Mouse (Mus musculus) splenic B cell, adult 2 months (primary cell): Measurements from ENCODE around the gene Tmem37.

Source experiments
- DNase-seq: peaks from one replicate; pipeline ENCODE4 v3.0.0-alpha.2; 2011; ENCODE audit warnings: low read depth, low spot score
- H3K27me3 ChIP-seq: 2 replicates; pipeline ENCODE4 v1.6.1; 2012; ENCODE audit warnings: mild to moderate bottlenecking, low read length, moderate library complexity, mixed read lengths; ENCODE audit not compliant: control insufficient read depth, poor library complexity, insufficient read depth, severe bottlenecking
- H3K36me3 ChIP-seq: 2 replicates; pipeline ENCODE4 v1.6.1; 2012; ENCODE audit warnings: mild to moderate bottlenecking, low read length, moderate library complexity, mixed read lengths; ENCODE audit not compliant: control insufficient read depth, poor library complexity, insufficient read depth, severe bottlenecking

Tmem37 gene

GRCm38 (mm10) chr1:120056236-120056635 is 17.6 kb downstream of the Tmem37 start:
- Histone ChIP-seq H3K27me3 (no peaks in the 10 kb centered on the region), H3K36me3 (no peaks in the 10 kb centered on the region)
- no peak for DNase-seq

DNA sequence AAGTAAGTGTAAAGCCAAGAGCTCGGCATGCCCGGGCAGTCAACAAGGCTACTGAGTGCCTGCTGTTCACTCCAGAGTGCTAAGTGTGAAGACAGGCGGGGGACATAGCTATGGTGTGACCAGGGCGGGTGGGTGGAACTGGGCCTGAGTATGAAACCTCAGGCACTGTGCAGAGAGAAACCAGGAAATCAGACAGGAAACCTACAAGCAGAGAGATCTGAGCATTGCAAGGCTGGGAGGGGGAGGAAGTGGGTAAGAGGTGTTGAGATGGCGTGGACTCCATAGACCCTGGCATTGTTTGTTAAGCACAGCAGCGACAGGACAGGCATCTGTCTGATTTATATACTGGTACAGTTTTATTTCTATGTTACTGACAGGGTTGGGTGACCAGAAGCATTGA is 18.4 kb downstream of the Tmem37 start:
- H3K36me3 ChIP-seq: no peaks in the 10 kb centered on the region
- DNase-seq: peak; percentile 14
- no peaks in the 10 kb centered on the region for H3K27me3 ChIP-seq

- H3K27me3 ChIP-seq: no peaks in the 10 kb centered on the region
- DNase-seq: no peak
- no peaks in the 10 kb centered on the region for H3K36me3 ChIP-seq
These were observed 18.9 kb downstream of the Tmem37 start for GRCm38 (mm10) chr1:120054997-120055396.

- Histone ChIP-seq H3K27me3 (no peaks in the 10 kb centered on the region), H3K36me3 (no peaks in the 10 kb centered on the region)
- no peak for DNase-seq
These were observed 22.8 kb downstream of the Tmem37 start for GRCm38 (mm10) chr1:120051070-120051469.

GRCm38 (mm10) chr1:120047325-120047724 is 26.5 kb downstream of the Tmem37 start:
- DNase-seq: no peak
- Histone ChIP-seq H3K36me3 (no peaks in the 10 kb centered on the region), H3K27me3 (no peaks in the 10 kb centered on the region)

GRCm38 (mm10) chr1:120044584-120044983 is 29.3 kb downstream of the Tmem37 start:
- DNase-seq: no peak
- H3K36me3 ChIP-seq: no peaks in the 10 kb centered on the region
- H3K27me3 ChIP-seq: no peaks in the 10 kb centered on the region

- Histone ChIP-seq H3K27me3 (no peaks in the 10 kb centered on the region), H3K36me3 (no peaks in the 10 kb centered on the region)
- no peak for DNase-seq
These were observed 31.5 kb downstream of the Tmem37 start for GRCm38 (mm10) chr1:120042421-120042820.

GRCm38 (mm10) chr1:120038594-120038993 is 35.3 kb downstream of the Tmem37 start:
- no peak for DNase-seq
- Histone ChIP-seq H3K27me3 (no peaks in the 10 kb centered on the region), H3K36me3 (no peaks in the 10 kb centered on the region)

DNA sequence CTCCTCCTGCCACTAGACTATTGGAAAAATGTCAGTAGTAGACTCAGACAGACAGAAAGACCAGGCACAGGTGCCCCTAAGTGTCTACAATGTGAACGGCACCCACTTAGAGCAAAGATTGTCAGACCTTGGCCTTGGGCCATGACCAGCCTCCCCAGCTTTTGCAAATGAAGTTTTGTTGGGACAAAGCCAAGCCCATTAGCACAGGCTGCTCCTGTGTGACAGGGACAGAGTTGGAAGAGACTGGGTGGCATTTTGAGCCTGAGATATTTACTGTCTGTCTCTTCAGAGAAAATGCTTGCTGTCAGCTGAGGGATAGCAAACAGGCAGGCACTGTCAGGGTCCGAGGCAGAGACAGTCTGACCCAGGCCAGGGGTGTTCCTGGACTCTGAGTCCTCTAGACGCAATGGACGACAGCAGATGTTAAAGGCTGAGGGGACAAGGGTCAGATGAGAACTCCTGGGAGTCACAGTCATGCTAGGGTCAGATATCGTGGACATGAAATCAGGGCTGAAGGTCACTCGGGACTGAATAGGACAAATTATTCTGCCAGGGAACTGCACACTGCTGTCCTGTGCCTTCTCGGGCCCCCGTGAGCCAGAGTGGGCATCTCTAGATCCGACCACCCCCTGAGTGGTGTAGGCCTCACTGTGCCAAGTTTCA is 36.7 kb downstream of the Tmem37 start:
- Histone ChIP-seq H3K36me3 (no peaks in the 10 kb centered on the region), H3K27me3 (no peaks in the 10 kb centered on the region)
- no peak for DNase-seq

DNA sequence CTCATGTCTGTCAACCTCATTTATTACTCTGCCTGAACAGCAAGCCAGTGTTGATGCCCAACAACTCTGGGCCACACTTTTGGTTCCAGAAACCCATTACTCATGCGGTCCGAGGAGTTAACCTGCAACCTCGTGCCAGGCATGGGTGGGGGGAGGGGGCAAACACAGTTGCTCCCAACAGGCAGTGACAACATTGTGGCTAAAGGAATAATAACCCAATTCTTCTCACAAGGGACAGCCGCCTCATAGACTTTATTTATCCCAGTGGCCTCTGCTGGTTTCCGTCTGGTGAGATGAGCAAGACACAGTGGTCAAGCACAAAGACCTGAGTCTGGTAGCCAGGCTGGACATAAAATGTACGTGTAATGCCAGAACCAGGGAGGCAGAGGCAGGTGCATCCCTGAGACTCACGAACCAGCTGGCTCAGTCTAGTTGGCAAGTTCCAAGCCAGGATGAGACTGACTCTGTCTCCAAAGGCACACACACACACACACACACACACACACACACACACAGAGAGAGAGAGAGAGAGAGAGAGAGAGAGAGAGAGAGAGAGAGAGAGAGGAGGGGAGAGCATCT is 38.3 kb downstream of the Tmem37 start:
- H3K27me3 ChIP-seq: no peaks in the 10 kb centered on the region
- H3K36me3 ChIP-seq: no peaks in the 10 kb centered on the region
- no peak for DNase-seq

DNA sequence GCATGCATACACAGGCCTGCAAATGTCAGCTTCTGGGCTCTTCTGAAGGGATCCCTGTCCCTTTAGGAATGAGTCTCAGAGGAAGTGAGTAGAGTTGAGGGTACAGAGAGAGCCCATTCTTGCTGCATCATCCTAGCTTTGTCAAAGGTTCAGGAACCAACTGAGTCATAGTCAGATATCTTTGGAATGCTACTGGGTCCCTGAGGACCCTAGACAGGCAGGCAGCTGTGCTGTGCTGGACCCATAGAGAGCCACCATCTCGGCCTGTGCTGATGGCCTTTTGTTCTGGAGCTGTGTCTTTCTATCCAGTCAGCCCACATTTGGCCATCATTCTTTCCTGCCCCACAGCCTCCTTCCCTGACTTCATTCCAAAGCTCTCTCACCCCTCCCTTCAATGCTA is 39.1 kb downstream of the Tmem37 start:
- H3K27me3 ChIP-seq: no peaks in the 10 kb centered on the region
- no peaks in the 10 kb centered on the region for H3K36me3 ChIP-seq
- no peak for DNase-seq

DNA sequence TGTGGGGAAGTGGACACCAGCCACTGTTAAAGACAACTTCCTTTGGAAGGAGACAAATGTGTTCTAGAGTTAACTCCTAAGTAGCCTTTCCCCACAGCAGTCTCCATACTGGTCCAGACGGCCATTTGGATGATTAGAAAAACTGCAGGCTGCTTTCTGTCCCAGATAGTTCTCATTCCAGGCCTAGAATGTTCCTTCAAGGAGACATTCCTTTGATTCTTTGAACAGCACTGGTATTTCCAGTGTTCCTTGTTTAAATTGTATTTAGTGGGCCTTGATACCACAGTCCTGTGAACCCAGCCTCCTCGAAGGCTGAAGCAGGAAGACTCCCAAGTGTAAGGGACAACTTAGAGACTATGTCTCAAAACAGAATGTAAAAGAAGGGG is 40.4 kb downstream of the Tmem37 start:
- DNase-seq: no peak
- H3K36me3 ChIP-seq: no peaks in the 10 kb centered on the region

GRCm38 (mm10) chr1:120032804-120033468 is 40.9 kb downstream of the Tmem37 start:
- no peaks in the 10 kb centered on the region for H3K36me3 ChIP-seq
- DNase-seq: peak; percentile 63
- H3K27me3 ChIP-seq: no peaks in the 10 kb centered on the region

More for the DNA sequence above, 40.4 kb downstream of the Tmem37 start:
- H3K27me3 ChIP-seq: no peaks in the 10 kb centered on the region

GRCm38 (mm10) chr1:120030474-120030873 is 43.4 kb downstream of the Tmem37 start:
- Histone ChIP-seq H3K36me3 (no peaks in the 10 kb centered on the region), H3K27me3 (no peaks in the 10 kb centered on the region)
- DNase-seq: no peak

DNA sequence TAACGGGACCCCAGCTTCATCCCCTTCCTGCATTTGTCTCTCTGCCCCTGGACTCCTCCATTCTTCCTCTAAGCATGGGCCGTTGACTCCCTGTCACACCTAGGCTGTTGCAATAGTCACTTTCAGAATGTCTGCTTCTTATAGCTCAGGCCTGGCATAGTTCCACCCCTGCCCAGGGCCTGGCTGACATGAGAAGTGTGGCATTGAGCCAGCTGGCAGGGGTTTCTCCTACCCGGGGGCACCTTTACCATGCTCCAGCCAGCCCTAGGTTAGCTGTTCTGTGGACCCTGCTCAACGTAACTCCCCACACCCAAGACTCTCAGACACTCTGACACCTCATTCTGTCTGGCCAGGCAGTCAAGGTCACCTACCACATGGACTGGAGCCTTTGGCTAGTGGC is 46.2 kb downstream of the Tmem37 start:
- no peak for DNase-seq
- no peaks in the 10 kb centered on the region for H3K27me3 ChIP-seq
- no peaks in the 10 kb centered on the region for H3K36me3 ChIP-seq
